Mouse (Mus musculus) gastrocnemius, adult 2 months (tissue): ENCODE measurements around the gene Ctrb1. TPM values are rescaled to one million over a fixed set of nuclear protein-coding genes. Genes with fewer than 3 reads are reported as not detected.

Experiments
- DNase-seq: peaks from one replicate; pipeline ENCODE4 v3.0.0; 2022
- H3K27ac ChIP-seq: fragments of 200-600 bp; 2 replicates; pipeline ENCODE4 v1.8.1; 2022; ENCODE audit warnings: mild to moderate bottlenecking
- H3K4me3 ChIP-seq: fragments of 200-600 bp; 2 replicates; pipeline ENCODE4 v1.8.1; 2022; ENCODE audit warnings: mild to moderate bottlenecking, moderate library complexity
- CTCF ChIP-seq: fragments of 200-600 bp; IDR thresholded peaks from 2 replicates; pipeline ENCODE4 v1.8.1; 2022; ENCODE audit warnings: antibody characterized with exemption, mild to moderate bottlenecking, moderate library complexity
- intact Hi-C: fragments of 180-260 bp; cut with DNase I; formaldehyde crosslinking; loops from one replicate; pipeline ENCODE4 v1.15.1; 2025
- total RNA-seq, 2 experiments: library from RNA; stranded (reverse); gene quantifications; 2 replicates each; pipeline ENCODE4 v1.2.3; 2021

Ctrb1 gene
- total RNA-seq, 2 experiments from 2014 or later: not detected

GRCm38 (mm10) chr8:111697655-111698054 is 6.8 kb upstream of the Ctrb1 start:
- Histone ChIP-seq H3K4me3 (no peak overlapping the region), H3K27ac (no peak overlapping the region)
- intact Hi-C loops: no loop called here
- peak; percentile 3 for DNase-seq
- TF ChIP-seq CTCF: no peak

GRCm38 (mm10) chr8:111695441-111695840 is 4.6 kb upstream of the Ctrb1 start:
- intact Hi-C loops: no loop called here
- no peak for TF ChIP-seq CTCF
- Histone ChIP-seq H3K27ac (no peak overlapping the region), H3K4me3 (no peak overlapping the region)
- no peak for DNase-seq

- intact Hi-C loops: no loop called here
Measured at GRCm38 (mm10) chr8:111693261-111693741, 2.5 kb upstream of the Ctrb1 start.

GRCm38 (mm10) chr8:111686881-111687280 is 3.9 kb downstream of the Ctrb1 start:
- no peak for DNase-seq
- Histone ChIP-seq H3K27ac (no peak overlapping the region), H3K4me3 (no peak overlapping the region)
- no peak for TF ChIP-seq CTCF
- intact Hi-C loops: no loop called here

More at GRCm38 (mm10) chr8:111693261-111693741, 2.5 kb upstream of the Ctrb1 start:
- no peak overlapping the region for H3K27ac ChIP-seq
- peak; percentile 5 for DNase-seq
- no peak for TF ChIP-seq CTCF
- H3K4me3 ChIP-seq: no peak overlapping the region

- Histone ChIP-seq H3K4me3 (no peak overlapping the region), H3K27ac (no peak overlapping the region)
- DNase-seq: no peak
- TF ChIP-seq CTCF: no peak
- intact Hi-C loops: no loop called here
Measured at GRCm38 (mm10) chr8:111682521-111682920, 8.3 kb downstream of the Ctrb1 start.

- intact Hi-C loops: no loop called here
- H3K4me3 ChIP-seq: no peak overlapping the region
- TF ChIP-seq CTCF: no peak
- H3K27ac ChIP-seq: no peak overlapping the region
- no peak for DNase-seq
Measured at GRCm38 (mm10) chr8:111681153-111681552, 9.7 kb downstream of the Ctrb1 start.

- no peak overlapping the region for H3K27ac ChIP-seq
- no peak for DNase-seq
- intact Hi-C loops: no loop called here
- H3K4me3 ChIP-seq: no peak overlapping the region
- peak; percentile 29 for TF ChIP-seq CTCF
Measured at GRCm38 (mm10) chr8:111680423-111681028, 10.3 kb downstream of the Ctrb1 start.

GRCm38 (mm10) chr8:111678848-111679247 is 12.0 kb downstream of the Ctrb1 start:
- Histone ChIP-seq H3K4me3 (no peak overlapping the region), H3K27ac (no peak overlapping the region)
- no peak for TF ChIP-seq CTCF
- intact Hi-C loops: loop anchor here (1.0 to 5.0 kb wide), 2 partner anchors 33 to 156 kb away; no protein-coding TSS in a partner anchor
- no peak for DNase-seq

GRCm38 (mm10) chr8:111678111-111678510 is 12.7 kb downstream of the Ctrb1 start:
- Histone ChIP-seq H3K4me3 (no peak overlapping the region), H3K27ac (no peak overlapping the region)
- intact Hi-C loops: loop anchor here (5.0 kb wide), 1 partner anchor 34 kb away; no protein-coding TSS in a partner anchor
- TF ChIP-seq CTCF: peak; percentile 85
- DNase-seq: peak; percentile 51

GRCm38 (mm10) chr8:111676237-111676636 is 14.6 kb downstream of the Ctrb1 start:
- peak; percentile 61 for TF ChIP-seq CTCF
- intact Hi-C loops: loop anchor here (5.0 kb wide), 1 partner anchor 36 kb away; no protein-coding TSS in a partner anchor
- no peak overlapping the region for H3K27ac ChIP-seq
- H3K4me3 ChIP-seq: no peak overlapping the region
- DNase-seq: no peak

- Histone ChIP-seq H3K27ac (no peak overlapping the region), H3K4me3 (no peak overlapping the region)
- no peak for TF ChIP-seq CTCF
- intact Hi-C loops: no loop called here
- DNase-seq: no peak
Measured at GRCm38 (mm10) chr8:111666751-111667150, 24.1 kb downstream of the Ctrb1 start.

- no peak overlapping the region for H3K4me3 ChIP-seq
- DNase-seq: peak; percentile 86
- intact Hi-C loops: loop anchor here (1.0 to 5.0 kb wide), 4 partner anchors 127 to 319 kb away; no protein-coding TSS in a partner anchor
- no peak overlapping the region for H3K27ac ChIP-seq
- TF ChIP-seq CTCF: peak; percentile 90
Measured at GRCm38 (mm10) chr8:111662473-111662872, 28.3 kb downstream of the Ctrb1 start.

GRCm38 (mm10) chr8:111658819-111659423 is 31.9 kb downstream of the Ctrb1 start:
- no peak overlapping the region; the same call in 1 of the 2 replicates for H3K4me3 ChIP-seq
- peak overlapping the region; percentile 66 for H3K27ac ChIP-seq
- no peak for TF ChIP-seq CTCF
- DNase-seq: no peak
- intact Hi-C loops: no loop called here
